Mouse (Mus musculus) liver, embryonic 15.5 days (tissue): ENCODE data around the gene Kif17. TPM values are rescaled to one million over a fixed set of nuclear protein-coding genes. Genes with fewer than 3 reads are reported as not detected.

Experiments
- ATAC-seq: fragments of 200-750 bp; cut with Nextera tagmentation; 2 replicates; pipeline ENCODE4 v1.8.0; 2017; ENCODE audit warnings: moderate number of reproducible peaks, mild to moderate bottlenecking, moderate library complexity; ENCODE audit not compliant: insufficient read depth
- H3K27ac ChIP-seq: fragments of 300-500 bp; sonication (generic); replicated peaks from 2 replicates; pipeline ENCODE4 v1.5.1; 2015; ENCODE audit warnings: mild to moderate bottlenecking, inconsistent platforms
- H3K27me3 ChIP-seq: fragments of 300-500 bp; sonication (generic); 2 replicates; pipeline ENCODE4 v1.6.1; 2015; ENCODE audit warnings: mild to moderate bottlenecking, inconsistent platforms
- H3K36me3 ChIP-seq: fragments of 300-500 bp; sonication (generic); replicated peaks from 2 replicates; pipeline ENCODE4 v1.6.1; 2015; ENCODE audit warnings: moderate library complexity, mild to moderate bottlenecking, inconsistent platforms
- H3K4me1 ChIP-seq: fragments of 300-500 bp; sonication (generic); replicated peaks from 2 replicates; pipeline ENCODE4 v1.6.1; 2015; ENCODE audit warnings: inconsistent platforms
- H3K4me2 ChIP-seq: fragments of 300-500 bp; sonication (generic); 2 replicates; pipeline ENCODE4 v1.6.1; 2015; ENCODE audit warnings: moderate library complexity, mild to moderate bottlenecking, inconsistent platforms
- H3K4me3 ChIP-seq: fragments of 300-500 bp; sonication (generic); replicated peaks from 2 replicates; pipeline ENCODE4 v1.5.1; 2015; ENCODE audit warnings: mild to moderate bottlenecking, inconsistent platforms
- H3K9ac ChIP-seq: fragments of 300-500 bp; sonication (generic); 2 replicates; pipeline ENCODE4 v1.6.1; 2015; ENCODE audit warnings: moderate library complexity, mild to moderate bottlenecking, inconsistent platforms
- H3K9me3 ChIP-seq: fragments of 300-500 bp; sonication (generic); replicated peaks from 2 replicates; pipeline ENCODE4 v1.6.1; 2016; ENCODE audit warnings: inconsistent platforms
- WGBS: fragments of 180-500 bp; shearing (Covaris S2); methylation state at CpG from one replicate; pipeline ENCODE4 v1.1.7; 2015; ENCODE audit warnings: mixed read lengths; ENCODE audit not compliant: insufficient replicate concordance; 5-methylcytosine and 5-hydroxymethylcytosine counted together
- polyA plus RNA-seq: library from polyadenylated mRNA; unstranded; fragments of >200 nt; fragmentation: Nextera tagmentation; extraction: Ambion mirVana; gene quantifications from 2 replicates; pipeline ENCODE4 v1.2.1, GENCODE M21; 2015

The Kif17 gene
- polyA plus RNA-seq, 1 experiment from 2014 or later: 0.32 TPM

DNA sequence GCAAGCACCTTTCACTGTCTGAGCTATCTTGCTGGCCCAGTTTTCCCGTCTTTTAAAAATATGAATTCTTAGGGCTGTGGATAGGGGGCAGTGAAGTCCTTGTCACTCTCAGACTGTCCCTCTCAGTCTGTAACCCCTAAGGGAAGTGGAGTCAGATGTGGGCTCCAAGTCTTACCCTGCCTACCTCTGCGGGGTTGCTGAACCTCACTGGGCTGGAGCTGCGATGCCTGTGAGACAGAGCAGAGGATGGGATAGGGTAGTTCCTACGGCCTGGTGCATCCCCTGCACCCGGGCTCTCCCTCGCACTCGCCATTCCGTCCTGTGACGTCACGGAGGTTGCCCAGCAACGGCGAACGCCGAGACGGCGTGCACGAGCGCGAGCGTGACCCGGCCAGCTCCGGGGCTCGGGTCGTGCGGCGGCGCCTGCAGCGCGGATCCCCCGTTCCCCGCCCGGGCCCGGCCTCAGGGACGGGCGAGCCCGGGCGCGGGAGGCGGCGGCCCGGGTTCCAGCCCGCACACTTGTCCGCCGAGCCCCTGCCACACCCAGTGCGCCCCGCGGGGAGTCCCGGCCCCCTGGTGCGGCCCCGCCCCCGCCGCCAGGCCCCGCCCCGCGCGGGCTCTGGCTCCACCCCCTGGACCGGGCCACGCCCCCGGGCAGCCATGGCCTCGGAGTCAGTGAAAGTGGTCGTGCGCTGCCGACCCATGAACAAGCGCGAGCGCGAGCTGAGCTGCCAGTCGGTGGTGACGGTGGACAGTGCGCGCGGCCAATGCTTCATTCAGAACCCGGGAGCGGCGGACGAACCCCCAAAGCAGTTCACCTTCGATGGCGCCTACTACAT lies 11.8 kb downstream of the Kif17 start:
- 0 out of 2 replicates have a peak overlapping the region, but pooled peaks have one; percentile 2 for H3K27ac ChIP-seq
- peak; percentile 82 for ATAC-seq
- H3K36me3 ChIP-seq: no peaks in the 10 kb centered on the region
- no peaks in the 10 kb centered on the region for H3K9me3 ChIP-seq
- 1% methylated on average over 70 of the region's 78 CpGs for WGBS
- peak overlapping the region; percentile 69 for H3K4me2 ChIP-seq
- H3K4me1 ChIP-seq: peaks cover 16% of the 10 kb centered on the region
- H3K4me3 ChIP-seq: peak overlapping the region; percentile 68
- H3K27me3 ChIP-seq: peaks cover 41% of the 10 kb centered on the region
- peak overlapping the region; percentile 21; the same call in 1 of the 2 replicates for H3K9ac ChIP-seq

DNA sequence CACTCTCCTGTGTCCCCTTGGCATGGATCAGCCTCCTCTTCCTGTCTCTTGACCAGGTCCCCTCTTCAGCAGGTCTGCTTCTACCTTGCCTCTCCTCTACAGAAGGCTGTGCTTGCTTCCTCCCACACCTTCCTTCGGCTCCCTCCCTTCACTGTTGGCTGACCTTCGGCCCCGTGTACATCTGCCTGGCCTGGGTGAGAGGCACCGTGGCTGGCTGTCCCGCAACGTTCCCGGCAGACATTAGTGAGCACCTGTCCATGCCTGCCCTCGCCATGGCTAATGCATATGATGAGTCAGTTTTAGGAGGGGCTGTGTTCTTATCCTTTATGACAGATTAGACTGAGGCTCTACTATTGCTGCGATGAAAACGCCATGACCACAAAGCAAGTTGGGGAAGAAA lies 17.6 kb downstream of the Kif17 start:
- H3K27ac ChIP-seq: no peak overlapping the region
- 67% methylated on average over 10 of the region's 10 CpGs for WGBS
- H3K4me1 ChIP-seq: peaks cover under 1% of the 10 kb centered on the region; the same call in 1 of the 2 replicates
- no peak overlapping the region for H3K9ac ChIP-seq
- H3K9me3 ChIP-seq: no peaks in the 10 kb centered on the region
- no peak for ATAC-seq
- no peak overlapping the region for H3K4me2 ChIP-seq
- no peak overlapping the region for H3K4me3 ChIP-seq
- no peaks in the 10 kb centered on the region for H3K36me3 ChIP-seq
- H3K27me3 ChIP-seq: peaks cover 20% of the 10 kb centered on the region

DNA sequence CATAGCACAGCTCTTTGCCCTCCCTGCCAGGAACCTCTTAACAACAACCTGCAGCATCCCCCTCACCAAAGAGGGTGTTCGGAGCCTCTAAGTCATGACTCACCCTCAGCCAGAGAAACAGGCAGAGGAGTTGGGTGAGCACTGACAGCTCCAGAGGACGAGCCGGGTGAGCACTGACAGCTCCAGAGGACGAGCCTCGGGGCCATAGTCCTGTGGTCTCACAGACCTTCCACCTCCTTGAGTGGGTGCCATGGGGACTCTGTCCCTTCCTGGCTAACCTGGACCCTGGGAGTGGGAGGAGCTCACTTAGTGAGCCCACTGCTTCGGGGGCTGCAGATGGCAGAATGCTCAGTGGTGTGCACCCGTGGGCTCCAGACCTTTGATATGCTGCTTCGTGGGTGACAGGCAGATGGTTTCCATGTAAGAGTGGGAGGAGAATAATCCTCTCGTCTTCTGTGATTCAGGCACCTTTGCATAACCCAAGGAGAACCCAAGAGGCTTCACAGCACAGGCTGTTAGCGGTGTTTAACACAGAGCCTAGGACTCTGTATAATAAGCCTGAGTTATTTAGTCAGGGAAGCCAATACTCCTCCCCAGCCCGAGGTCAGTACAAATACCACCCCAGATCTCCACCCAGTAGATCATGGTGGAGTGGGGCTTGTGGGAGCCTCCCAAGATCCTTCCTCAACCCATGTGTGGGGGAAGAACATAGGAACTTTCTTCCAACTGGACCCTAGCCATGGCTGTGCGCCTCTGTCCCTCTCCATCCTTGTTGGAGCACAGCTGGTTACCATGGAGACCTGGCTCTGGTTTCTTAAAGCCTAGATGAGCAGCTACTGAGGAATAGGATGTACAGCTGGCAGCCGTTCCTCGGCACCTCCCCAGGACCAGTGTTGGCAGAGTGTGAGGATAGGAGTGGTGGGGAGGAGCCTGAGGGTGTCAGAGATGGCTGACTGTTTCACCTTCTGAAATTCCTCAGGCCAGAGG lies 22.1 kb downstream of the Kif17 start:
- Histone ChIP-seq H3K4me3 (no peak overlapping the region), H3K4me1 (no peaks in the 10 kb centered on the region), H3K27me3 (peaks cover 6% of the 10 kb centered on the region; the same call in 1 of the 2 replicates), H3K9ac (no peak overlapping the region), H3K36me3 (no peaks in the 10 kb centered on the region), H3K9me3 (no peaks in the 10 kb centered on the region), H3K4me2 (no peak overlapping the region), H3K27ac (no peak overlapping the region)
- 62% methylated on average over 14 of the region's 14 CpGs for WGBS
- ATAC-seq: no peak

DNA sequence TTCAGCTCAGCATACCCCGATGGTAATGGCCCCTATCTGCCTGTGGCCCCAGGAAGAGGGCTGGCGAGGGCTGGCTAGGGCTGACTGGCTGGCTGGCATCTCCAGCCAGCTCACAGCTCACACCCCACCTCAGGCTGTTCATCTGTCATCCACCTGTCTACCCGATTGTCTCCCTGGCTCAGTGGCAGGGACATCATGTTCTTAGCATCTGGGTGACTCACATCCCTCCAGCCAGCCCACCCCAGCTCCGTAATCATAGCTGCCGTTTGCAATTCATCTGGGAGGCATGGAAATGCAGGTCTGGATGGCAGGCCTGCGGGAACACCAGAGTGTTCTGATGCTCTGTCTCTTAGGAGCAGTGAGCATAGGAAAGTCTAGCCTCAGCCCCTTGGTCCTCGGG lies 28.1 kb downstream of the Kif17 start:
- H3K4me2 ChIP-seq: no peak overlapping the region
- no peaks in the 10 kb centered on the region for H3K36me3 ChIP-seq
- H3K4me1 ChIP-seq: no peaks in the 10 kb centered on the region
- H3K9me3 ChIP-seq: no peaks in the 10 kb centered on the region
- no peak for ATAC-seq
- no peak overlapping the region for H3K9ac ChIP-seq
- no peaks in the 10 kb centered on the region for H3K27me3 ChIP-seq
- H3K4me3 ChIP-seq: no peak overlapping the region
- WGBS: 61% methylated on average over 7 of the region's 7 CpGs
- H3K27ac ChIP-seq: no peak overlapping the region

DNA sequence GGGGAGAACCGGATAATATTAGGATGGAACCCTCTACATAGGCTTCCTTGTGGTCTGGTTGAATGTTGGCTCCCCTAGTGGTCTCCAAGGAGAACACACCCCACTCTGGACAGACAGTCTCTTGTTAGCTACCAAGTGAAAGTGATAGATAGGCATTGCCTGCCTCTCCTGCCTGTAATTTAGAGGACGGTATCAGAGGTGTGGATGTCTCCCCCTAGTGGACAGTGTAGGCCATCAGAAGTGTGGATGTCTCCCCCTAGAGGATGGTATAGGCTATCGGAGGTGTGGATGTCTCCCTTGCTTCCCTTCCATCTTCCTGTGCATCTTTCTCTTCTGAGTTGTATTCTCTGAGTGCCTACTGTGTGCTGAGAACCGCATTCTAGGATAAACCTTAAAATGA lies 32.6 kb downstream of the Kif17 start:
- WGBS: 19% methylated on average over 4 of the region's 4 CpGs
- Histone ChIP-seq H3K27me3 (no peaks in the 10 kb centered on the region), H3K27ac (no peak overlapping the region), H3K9me3 (no peaks in the 10 kb centered on the region), H3K4me3 (no peak overlapping the region), H3K4me1 (no peaks in the 10 kb centered on the region), H3K4me2 (no peak overlapping the region), H3K36me3 (no peaks in the 10 kb centered on the region), H3K9ac (no peak overlapping the region)
- peak; percentile 52; the same call in 1 of the 2 replicates for ATAC-seq

DNA sequence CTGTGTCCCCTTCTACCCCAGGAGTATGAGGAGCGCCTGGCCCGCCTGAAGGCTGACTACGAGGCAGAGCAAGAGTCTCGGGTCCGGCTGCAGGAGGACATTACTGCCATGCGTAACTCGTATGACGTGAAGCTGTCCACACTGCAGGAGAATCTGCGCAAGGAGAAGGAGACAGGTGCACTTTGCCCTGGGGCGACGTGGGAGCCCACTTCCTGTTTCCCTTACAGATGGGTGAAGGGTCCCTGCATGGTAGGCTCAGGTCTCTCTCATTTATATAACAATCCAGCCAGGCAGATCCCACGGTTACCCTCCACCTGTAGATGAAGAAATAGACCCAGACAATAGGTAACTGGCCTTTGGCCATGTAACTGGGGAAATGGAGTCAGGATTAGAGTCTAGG lies 36.2 kb downstream of the Kif17 start:
- no peak overlapping the region for H3K4me3 ChIP-seq
- H3K4me1 ChIP-seq: no peaks in the 10 kb centered on the region
- 55% methylated on average over 12 of the region's 12 CpGs for WGBS

DNA sequence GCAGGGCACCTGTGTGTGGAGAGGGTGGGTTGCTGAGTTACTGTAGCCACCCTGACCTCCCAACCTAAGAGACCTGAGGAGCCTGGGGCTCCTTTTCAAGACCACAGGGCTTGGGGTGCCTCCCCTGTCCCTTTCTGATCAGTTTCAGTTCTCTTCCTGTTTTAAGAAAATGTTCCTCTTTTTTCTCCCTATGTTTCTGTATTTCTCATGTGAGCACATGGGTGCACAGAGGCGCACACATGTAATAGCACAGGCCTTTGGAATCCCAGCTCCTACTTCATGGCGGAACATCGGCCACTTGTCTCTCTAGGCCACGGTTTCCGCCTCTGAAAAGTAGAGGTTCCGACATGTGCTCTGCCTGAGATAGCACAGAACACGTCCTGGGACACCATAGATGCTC lies 38.5 kb downstream of the Kif17 start:
- H3K36me3 ChIP-seq: no peaks in the 10 kb centered on the region

More for the DNA sequence above, 36.2 kb downstream of the Kif17 start:
- Histone ChIP-seq H3K27me3 (no peaks in the 10 kb centered on the region), H3K9me3 (no peaks in the 10 kb centered on the region), H3K4me2 (no peak overlapping the region), H3K9ac (no peak overlapping the region), H3K27ac (no peak overlapping the region), H3K36me3 (no peaks in the 10 kb centered on the region)
- no peak for ATAC-seq

DNA sequence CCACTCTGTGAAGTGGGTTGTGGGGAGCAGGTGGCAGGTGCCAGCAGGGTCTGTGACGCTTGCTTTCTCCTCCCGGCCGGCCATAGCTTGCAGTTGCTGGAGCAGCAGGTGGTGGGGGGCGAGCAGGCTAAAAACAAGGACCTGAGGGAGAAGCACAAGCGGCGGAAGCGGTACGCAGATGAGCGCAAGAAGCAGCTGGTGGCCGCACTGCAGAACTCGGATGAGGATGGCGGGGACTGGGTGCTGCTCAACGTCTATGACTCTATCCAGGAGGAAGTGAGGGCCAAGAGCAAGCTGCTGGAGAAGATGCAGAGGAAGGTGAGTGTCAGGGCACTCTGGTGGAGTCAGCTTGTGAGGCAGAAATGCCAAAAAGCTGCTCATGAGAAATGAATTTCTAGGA lies 41.8 kb downstream of the Kif17 start:
- no peak for ATAC-seq
- H3K27ac ChIP-seq: no peak overlapping the region
- 82% methylated on average over 13 of the region's 13 CpGs for WGBS

More for the DNA sequence above, 38.5 kb downstream of the Kif17 start:
- 61% methylated on average over 7 of the region's 7 CpGs for WGBS
- no peak for ATAC-seq
- H3K27ac ChIP-seq: no peak overlapping the region
- no peak overlapping the region for H3K4me2 ChIP-seq
- no peaks in the 10 kb centered on the region for H3K9me3 ChIP-seq
- H3K4me1 ChIP-seq: 0 out of 2 replicates have a peak, but pooled peaks cover 5% of the 10 kb centered on the region
- H3K27me3 ChIP-seq: no peaks in the 10 kb centered on the region
- H3K4me3 ChIP-seq: no peak overlapping the region
- H3K9ac ChIP-seq: no peak overlapping the region

DNA sequence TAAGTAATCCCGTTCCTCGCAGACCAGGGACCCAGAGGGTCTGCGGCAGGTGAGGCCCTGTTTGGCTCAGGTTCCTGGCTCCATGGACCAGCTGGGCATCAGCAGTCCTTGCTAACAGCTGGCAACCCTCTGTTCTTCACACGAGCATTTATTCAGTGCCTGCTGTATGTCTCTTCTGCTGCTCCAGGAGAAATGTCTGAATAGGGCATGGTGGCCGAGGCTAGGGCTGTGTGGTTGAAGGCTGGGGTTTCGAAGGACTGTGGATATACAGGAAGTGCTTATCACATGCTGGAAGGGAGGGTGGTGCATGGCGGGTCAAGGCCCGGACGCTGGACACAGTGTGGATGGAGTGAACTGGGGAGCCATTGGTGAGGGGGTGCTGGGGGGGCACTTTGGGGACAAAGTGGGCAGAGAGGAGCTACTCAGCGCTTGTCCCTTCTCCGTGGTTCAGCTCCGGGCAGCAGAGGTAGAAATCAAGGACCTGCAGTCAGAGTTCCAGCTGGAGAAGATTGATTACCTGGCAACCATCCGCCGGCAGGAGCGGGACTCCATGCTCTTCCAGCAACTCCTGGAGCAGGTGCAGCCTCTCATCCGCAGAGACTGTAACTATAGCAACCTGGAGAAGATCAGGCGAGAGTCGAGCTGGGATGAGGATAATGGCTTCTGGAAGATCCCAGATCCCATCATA lies 43.2 kb downstream of the Kif17 start:
- Histone ChIP-seq H3K27ac (no peak overlapping the region), H3K36me3 (no peaks in the 10 kb centered on the region), H3K9me3 (no peaks in the 10 kb centered on the region), H3K27me3 (no peaks in the 10 kb centered on the region; the same call in 1 of the 2 replicates), H3K9ac (no peak overlapping the region), H3K4me1 (0 out of 2 replicates have a peak, but pooled peaks cover 5% of the 10 kb centered on the region), H3K4me2 (no peak overlapping the region), H3K4me3 (no peak overlapping the region)
- WGBS: 68% methylated on average over 18 of the region's 18 CpGs
- ATAC-seq: no peak

More for the DNA sequence above, 41.8 kb downstream of the Kif17 start:
- Histone ChIP-seq H3K36me3 (no peaks in the 10 kb centered on the region), H3K4me2 (no peak overlapping the region), H3K4me1 (0 out of 2 replicates have a peak, but pooled peaks cover 5% of the 10 kb centered on the region), H3K27me3 (no peaks in the 10 kb centered on the region), H3K9me3 (no peaks in the 10 kb centered on the region), H3K4me3 (no peak overlapping the region), H3K9ac (no peak overlapping the region)

DNA sequence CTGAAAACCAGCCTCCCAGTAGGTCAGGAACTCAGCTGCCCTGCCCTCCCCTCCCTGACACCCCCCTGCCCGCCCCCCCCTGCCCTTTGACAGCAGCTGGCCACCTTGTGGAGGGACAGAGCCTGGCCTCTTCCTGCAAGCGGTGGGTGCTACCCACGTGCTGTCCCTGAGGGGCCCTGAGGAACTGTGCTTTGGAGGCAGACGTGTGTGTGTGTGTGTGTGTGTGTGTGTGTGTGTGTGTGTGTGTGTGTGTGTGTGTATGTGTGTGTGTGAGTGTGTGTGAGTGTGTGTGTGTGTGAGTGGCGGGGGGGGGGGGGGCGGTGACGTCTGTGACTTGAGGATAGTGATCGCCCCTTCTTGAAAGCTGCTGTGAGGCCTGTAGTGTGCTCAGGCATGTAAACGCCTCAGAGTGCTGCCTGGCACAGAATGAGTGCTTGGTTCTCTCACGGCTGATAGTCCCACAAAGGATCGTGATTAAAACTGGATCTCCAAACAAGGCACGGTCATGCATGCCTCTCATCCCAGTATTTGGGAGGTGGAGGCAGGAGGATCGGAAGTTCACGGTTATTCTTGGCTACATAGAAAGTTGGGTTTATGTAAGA lies 43.8 kb downstream of the Kif17 start:
- H3K4me3 ChIP-seq: no peak overlapping the region
- no peak for ATAC-seq
- H3K4me2 ChIP-seq: no peak overlapping the region
- WGBS: 67% methylated on average over 13 of the region's 14 CpGs
- H3K36me3 ChIP-seq: no peaks in the 10 kb centered on the region
- H3K4me1 ChIP-seq: 0 out of 2 replicates have a peak, but pooled peaks cover 5% of the 10 kb centered on the region
- H3K9ac ChIP-seq: no peak overlapping the region
- no peaks in the 10 kb centered on the region for H3K9me3 ChIP-seq
- no peaks in the 10 kb centered on the region; the same call in 1 of the 2 replicates for H3K27me3 ChIP-seq
- no peak overlapping the region for H3K27ac ChIP-seq
